Mouse (Mus musculus): ENCODE data around the gene Zfp248.

DNA sequence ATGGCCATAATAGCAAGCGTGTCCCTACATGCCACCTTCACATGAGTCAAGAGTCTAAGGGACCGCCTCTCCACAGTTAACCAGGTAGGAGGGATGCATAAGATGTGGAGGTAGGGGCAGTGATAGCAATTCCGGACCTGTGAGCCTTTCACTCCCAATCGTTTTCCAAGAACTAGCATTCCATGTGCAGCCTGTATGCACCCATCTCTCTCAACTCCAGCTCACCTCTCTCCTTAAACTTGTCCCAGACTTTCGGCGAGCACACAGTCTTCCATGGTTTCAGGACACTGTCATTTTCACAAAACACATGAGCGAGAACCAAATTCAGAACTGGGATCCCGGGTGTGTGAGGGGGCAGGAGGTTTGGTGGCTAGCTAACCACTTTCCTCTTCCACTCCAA is 876 bp downstream of the Zfp248 start:
- TF ChIP-seq CTCF (IDR thresholded peaks at IDR 0.05; ENCODE audit: extremely low read depth, insufficient read length, insufficient replicate concordance, low read depth, low read length) (no peak), POLR2A (IDR thresholded peaks at IDR 0.05; ENCODE audit: low read depth, low read length) (no peak)

Measured in small intestine, adult 2 months (tissue).